Mouse (Mus musculus): ENCODE measurements at regions not wholly inside any gene's neighbourhood (a gene's known extent, or its start where the extent isn't known, plus 50 kb on each side); places are given as distances from the start of the nearest gene placed in this dataset.

GRCm38 (mm10) chr1:166800953-166801603, 119.4 kb upstream of the Fmo9 start:
- no peaks in the 10 kb centered on the region for H3K36me3 ChIP-seq (ENCODE audit: control insufficient read depth, insufficient read depth, low read length)
- no peak overlapping the region for H3K4me3 ChIP-seq (ENCODE audit: low read depth, low read length)
- no peaks in the 10 kb centered on the region for H3K27me3 ChIP-seq (ENCODE audit: control insufficient read depth, insufficient read depth, low read length)
- DNase-seq (ENCODE audit: low spot score) (no peak), ATAC-seq (ENCODE audit: low FRiP score) (no peak)
- H3K4me1 ChIP-seq (replicated peaks; ENCODE audit: control insufficient read depth, insufficient read depth, low read length) = no peaks in the 10 kb centered on the region
- no peak overlapping the region for H3K4me2 ChIP-seq (replicated peaks; ENCODE audit: low read depth, low read length)
- no peak overlapping the region for H3K27ac ChIP-seq (ENCODE audit: low read depth, low read length)
- no peaks in the 10 kb centered on the region for H3K9me3 ChIP-seq (ENCODE audit: control insufficient read depth, low read length)
- H3K9ac ChIP-seq (ENCODE audit: low read depth, low read length) = no peak overlapping the region
- WGBS = 82% methylated on average over 11 of the region's 11 CpGs

GRCm38 (mm10) chr1:166801929-166802328, 120.3 kb upstream of the Fmo9 start:
- ATAC-seq (ENCODE audit: low FRiP score) (no peak), DNase-seq (ENCODE audit: low spot score) (no peak)
- no peaks in the 10 kb centered on the region for H3K27me3 ChIP-seq (ENCODE audit: control insufficient read depth, insufficient read depth, low read length)
- no peak overlapping the region for H3K4me2 ChIP-seq (replicated peaks; ENCODE audit: low read depth, low read length)
- no peaks in the 10 kb centered on the region for H3K4me1 ChIP-seq (replicated peaks; ENCODE audit: control insufficient read depth, insufficient read depth, low read length)
- 59% methylated on average over 4 of the region's 4 CpGs for WGBS
- no peak overlapping the region for H3K9ac ChIP-seq (ENCODE audit: low read depth, low read length)
- H3K36me3 ChIP-seq (ENCODE audit: control insufficient read depth, insufficient read depth, low read length) = no peaks in the 10 kb centered on the region
- no peak overlapping the region for H3K4me3 ChIP-seq (ENCODE audit: low read depth, low read length)
- no peak overlapping the region for H3K27ac ChIP-seq (ENCODE audit: low read depth, low read length)
- H3K9me3 ChIP-seq (ENCODE audit: control insufficient read depth, low read length) = no peaks in the 10 kb centered on the region

- Histone ChIP-seq H3K27ac (ENCODE audit: low read depth, low read length) (no peak overlapping the region), H3K9ac (ENCODE audit: low read depth, low read length) (no peak overlapping the region), H3K27me3 (ENCODE audit: control insufficient read depth, insufficient read depth, low read length) (no peaks in the 10 kb centered on the region), H3K4me1 (replicated peaks; ENCODE audit: control insufficient read depth, insufficient read depth, low read length) (no peaks in the 10 kb centered on the region), H3K4me2 (replicated peaks; ENCODE audit: low read depth, low read length) (no peak overlapping the region), H3K36me3 (ENCODE audit: control insufficient read depth, insufficient read depth, low read length) (no peaks in the 10 kb centered on the region), H3K9me3 (ENCODE audit: control insufficient read depth, low read length) (no peaks in the 10 kb centered on the region), H3K4me3 (ENCODE audit: low read depth, low read length) (no peak overlapping the region)
- 92% methylated on average over 2 of the region's 2 CpGs for WGBS
- ATAC-seq (ENCODE audit: low FRiP score) (no peak), DNase-seq (ENCODE audit: low spot score) (no peak)
These were observed 122.3 kb upstream of the Fmo9 start for GRCm38 (mm10) chr1:166803928-166804327.

- Histone ChIP-seq H3K4me3 (ENCODE audit: low read depth, low read length) (no peak overlapping the region), H3K27ac (ENCODE audit: low read depth, low read length) (no peak overlapping the region), H3K4me1 (replicated peaks; ENCODE audit: control insufficient read depth, insufficient read depth, low read length) (no peaks in the 10 kb centered on the region), H3K4me2 (replicated peaks; ENCODE audit: low read depth, low read length) (no peak overlapping the region), H3K9me3 (ENCODE audit: control insufficient read depth, low read length) (no peaks in the 10 kb centered on the region), H3K27me3 (ENCODE audit: control insufficient read depth, insufficient read depth, low read length) (no peaks in the 10 kb centered on the region), H3K9ac (ENCODE audit: low read depth, low read length) (no peak overlapping the region), H3K36me3 (ENCODE audit: control insufficient read depth, insufficient read depth, low read length) (no peaks in the 10 kb centered on the region)
- no peak for ATAC-seq (ENCODE audit: low FRiP score)
- no peak for DNase-seq (ENCODE audit: low spot score)
- WGBS = 95% methylated on average over 1 of the region's 1 CpGs
These were observed 122.7 kb upstream of the Fmo9 start for GRCm38 (mm10) chr1:166804333-166804732.

GRCm38 (mm10) chr1:166807163-166807945, 125.7 kb upstream of the Fmo9 start:
- 77% methylated on average over 7 of the region's 7 CpGs for WGBS
- no peaks in the 10 kb centered on the region for H3K9me3 ChIP-seq (ENCODE audit: control insufficient read depth, low read length)
- no peak overlapping the region for H3K9ac ChIP-seq (ENCODE audit: low read depth, low read length)
- H3K4me2 ChIP-seq (replicated peaks; ENCODE audit: low read depth, low read length) = no peak overlapping the region
- no peak overlapping the region for H3K27ac ChIP-seq (ENCODE audit: low read depth, low read length)
- no peaks in the 10 kb centered on the region for H3K36me3 ChIP-seq (ENCODE audit: control insufficient read depth, insufficient read depth, low read length)
- no peaks in the 10 kb centered on the region for H3K27me3 ChIP-seq (ENCODE audit: control insufficient read depth, insufficient read depth, low read length)
- DNase-seq (ENCODE audit: low spot score) (no peak), ATAC-seq (ENCODE audit: low FRiP score) (no peak)
- no peaks in the 10 kb centered on the region for H3K4me1 ChIP-seq (replicated peaks; ENCODE audit: control insufficient read depth, insufficient read depth, low read length)
- no peak overlapping the region for H3K4me3 ChIP-seq (ENCODE audit: low read depth, low read length)

GRCm38 (mm10) chr1:166811341-166812071, 129.9 kb upstream of the Fmo9 start:
- H3K27me3 ChIP-seq (ENCODE audit: control insufficient read depth, insufficient read depth, low read length) = no peaks in the 10 kb centered on the region
- DNase-seq (ENCODE audit: low spot score) (no peak), ATAC-seq (ENCODE audit: low FRiP score) (no peak)
- no peaks in the 10 kb centered on the region for H3K4me1 ChIP-seq (replicated peaks; ENCODE audit: control insufficient read depth, insufficient read depth, low read length)
- H3K36me3 ChIP-seq (ENCODE audit: control insufficient read depth, insufficient read depth, low read length) = no peaks in the 10 kb centered on the region
- H3K4me3 ChIP-seq (ENCODE audit: low read depth, low read length) = no peak overlapping the region
- H3K9ac ChIP-seq (ENCODE audit: low read depth, low read length) = no peak overlapping the region
- H3K4me2 ChIP-seq (replicated peaks; ENCODE audit: low read depth, low read length) = no peak overlapping the region
- H3K27ac ChIP-seq (ENCODE audit: low read depth, low read length) = no peak overlapping the region
- H3K9me3 ChIP-seq (ENCODE audit: control insufficient read depth, low read length) = no peaks in the 10 kb centered on the region
- WGBS = 89% methylated on average over 9 of the region's 9 CpGs

- H3K4me1 ChIP-seq (replicated peaks; ENCODE audit: control insufficient read depth, insufficient read depth, low read length) = no peaks in the 10 kb centered on the region
- H3K27ac ChIP-seq (ENCODE audit: low read depth, low read length) = no peak overlapping the region
- no peak for ATAC-seq (ENCODE audit: low FRiP score)
- no peak overlapping the region for H3K9ac ChIP-seq (ENCODE audit: low read depth, low read length)
- no peaks in the 10 kb centered on the region for H3K27me3 ChIP-seq (ENCODE audit: control insufficient read depth, insufficient read depth, low read length)
- H3K4me2 ChIP-seq (replicated peaks; ENCODE audit: low read depth, low read length) = no peak overlapping the region
- no peaks in the 10 kb centered on the region for H3K36me3 ChIP-seq (ENCODE audit: control insufficient read depth, insufficient read depth, low read length)
- no peak for DNase-seq (ENCODE audit: low spot score)
- WGBS = 88% methylated on average over 7 of the region's 7 CpGs
- H3K4me3 ChIP-seq (ENCODE audit: low read depth, low read length) = no peak overlapping the region
- H3K9me3 ChIP-seq (ENCODE audit: control insufficient read depth, low read length) = no peaks in the 10 kb centered on the region
These were observed 130.4 kb upstream of the Fmo9 start for GRCm38 (mm10) chr1:166812072-166812461.

GRCm38 (mm10) chr1:166812920-166813439, 131.3 kb upstream of the Fmo9 start:
- H3K36me3 ChIP-seq (ENCODE audit: control insufficient read depth, insufficient read depth, low read length) = no peaks in the 10 kb centered on the region
- no peak for DNase-seq (ENCODE audit: low spot score)
- H3K4me2 ChIP-seq (replicated peaks; ENCODE audit: low read depth, low read length) = no peak overlapping the region
- no peaks in the 10 kb centered on the region for H3K27me3 ChIP-seq (ENCODE audit: control insufficient read depth, insufficient read depth, low read length)
- H3K4me3 ChIP-seq (ENCODE audit: low read depth, low read length) = no peak overlapping the region
- WGBS = 87% methylated on average over 7 of the region's 7 CpGs
- H3K4me1 ChIP-seq (replicated peaks; ENCODE audit: control insufficient read depth, insufficient read depth, low read length) = no peaks in the 10 kb centered on the region
- H3K9ac ChIP-seq (ENCODE audit: low read depth, low read length) = no peak overlapping the region
- no peak overlapping the region for H3K27ac ChIP-seq (ENCODE audit: low read depth, low read length)
- ATAC-seq (ENCODE audit: low FRiP score) = no peak
- no peaks in the 10 kb centered on the region for H3K9me3 ChIP-seq (ENCODE audit: control insufficient read depth, low read length)

All from hindbrain, embryonic 11.5 days (tissue).